Mouse (Mus musculus) forebrain, embryonic 11.5 days (tissue): ENCODE measurements around the gene Bcl2. TPM values are rescaled to one million over a fixed set of nuclear protein-coding genes. Genes with fewer than 3 reads are reported as not detected.
A peak's percentile ranks its signal among the peaks of the same experiment; 100 is the strongest.
"Not testable (repeated sequence)": the region's sequence is repeated elsewhere in the genome, so short reads cannot be mapped to it uniquely, and the experiment has no call there.

Experiments
- ATAC-seq: fragments of 200-750 bp; cut with Nextera tagmentation; replicated peaks from 2 replicates; pipeline ENCODE4 v1.8.0; 2017; ENCODE audit warnings: moderate TSS enrichment; ENCODE audit not compliant: low FRiP score
- DNase-seq: peaks from one replicate; pipeline ENCODE4 v3.0.0-alpha.2; 2017; ENCODE audit warnings: low spot score
- H3K27ac ChIP-seq: fragments of 300-500 bp; sonication (generic); 2 replicates; pipeline ENCODE4 v1.5.1; 2014; ENCODE audit warnings: low read depth, low read length
- H3K27me3 ChIP-seq: fragments of 300-500 bp; sonication (generic); 2 replicates; pipeline ENCODE4 v1.6.1; 2014; ENCODE audit warnings: mild to moderate bottlenecking, low read length, mixed read lengths; ENCODE audit not compliant: control insufficient read depth, insufficient read depth
- H3K36me3 ChIP-seq: fragments of 300-500 bp; sonication (generic); 2 replicates; pipeline ENCODE4 v1.6.1; 2014; ENCODE audit warnings: mild to moderate bottlenecking, low read length, moderate library complexity, mixed read lengths; ENCODE audit not compliant: control insufficient read depth, insufficient read depth
- H3K4me1 ChIP-seq: fragments of 300-500 bp; sonication (generic); replicated peaks from 2 replicates; pipeline ENCODE4 v1.6.1; 2014; ENCODE audit warnings: low read length, mixed read lengths; ENCODE audit not compliant: control insufficient read depth, insufficient read depth
- H3K4me2 ChIP-seq: fragments of 300-500 bp; sonication (generic); 2 replicates; pipeline ENCODE4 v1.6.1; 2014; ENCODE audit warnings: low read depth, mild to moderate bottlenecking, low read length, moderate library complexity, mixed read lengths; ENCODE audit not compliant: severe bottlenecking
- H3K4me3 ChIP-seq: fragments of 300-500 bp; sonication (generic); 2 replicates; pipeline ENCODE4 v1.5.1; 2014; ENCODE audit warnings: low read depth, low read length
- H3K9ac ChIP-seq: fragments of 300-500 bp; sonication (generic); 2 replicates; pipeline ENCODE4 v1.6.1; 2014; ENCODE audit warnings: low read length
- H3K9me3 ChIP-seq: fragments of 300-500 bp; sonication (generic); 2 replicates; pipeline ENCODE4 v1.6.1; 2016; ENCODE audit warnings: low read length, mixed read lengths; ENCODE audit not compliant: control insufficient read depth
- WGBS: fragments of 180-500 bp; shearing (Covaris S2); extraction: QIAGEN DNeasy Blood & Tissue Kit; methylation state at CpG from one replicate; pipeline ENCODE4 v1.1.7; 2014; 5-methylcytosine and 5-hydroxymethylcytosine counted together
- polyA plus RNA-seq: library from polyadenylated mRNA; unstranded; fragments of >200 nt; fragmentation: Nextera tagmentation; extraction: Ambion mirVana; gene quantifications from 2 replicates; pipeline ENCODE4 v1.2.1, GENCODE M21; 2014

Gene Bcl2
- polyA plus RNA-seq, 1 experiment from 2014 or later: 6.9 TPM

DNA sequence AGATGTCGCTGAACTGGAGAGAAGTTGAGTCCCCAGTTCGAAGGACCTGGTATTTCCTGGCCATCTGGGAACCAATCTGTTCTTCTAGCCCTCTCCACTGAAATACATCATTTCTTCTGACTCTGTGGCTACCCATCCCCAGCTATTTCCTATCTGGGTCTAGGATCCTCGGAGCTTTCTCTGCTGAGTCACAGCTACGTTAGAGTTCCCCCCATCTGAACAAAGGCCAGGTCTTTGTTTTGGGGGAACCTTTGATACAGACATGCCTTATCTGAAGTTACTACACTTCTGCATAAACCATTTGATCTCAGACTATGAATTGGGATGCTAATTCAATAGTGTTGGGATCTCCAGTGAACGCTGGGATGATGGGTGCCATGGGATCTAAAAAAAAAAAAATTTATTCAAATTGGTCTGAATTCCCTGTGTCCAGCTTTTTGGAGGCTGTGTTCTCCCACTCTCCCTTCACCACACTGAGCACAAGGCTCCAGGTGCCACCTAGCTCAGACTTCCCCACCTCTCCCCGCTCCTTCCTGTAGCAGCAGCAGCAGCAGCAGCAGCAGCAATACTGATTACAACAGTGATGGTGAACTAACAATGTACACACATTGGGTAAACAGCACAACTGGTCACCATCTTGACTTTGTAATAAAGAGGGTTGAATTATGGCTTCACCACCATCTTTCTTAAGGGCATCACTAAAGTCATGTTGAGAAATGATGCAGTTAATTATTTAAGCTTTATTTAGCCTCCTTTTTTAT is 34.7 kb upstream of the Bcl2 start:
- ATAC-seq: no peak
- WGBS: 90% methylated on average over 6 of the region's 6 CpGs

DNA sequence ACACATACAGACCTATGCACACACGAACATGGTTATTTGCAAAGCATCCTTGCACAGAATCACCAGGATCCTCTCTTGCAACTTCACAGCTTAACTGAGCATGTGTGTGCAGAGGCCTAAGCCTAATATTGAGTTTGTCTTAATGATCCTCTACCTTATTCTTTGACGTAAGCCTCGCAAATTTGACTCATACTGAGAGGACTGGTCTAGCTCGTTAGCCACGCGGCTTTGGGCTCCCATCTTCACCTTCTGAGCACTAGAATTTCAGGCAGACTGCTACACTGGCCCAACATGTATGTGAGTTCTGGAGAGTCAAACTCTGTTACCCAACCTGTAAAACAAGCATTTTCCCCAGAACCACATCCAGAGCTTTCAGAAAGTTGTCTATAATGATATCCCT is 28.9 kb upstream of the Bcl2 start:
- no peaks in the 10 kb centered on the region for H3K9me3 ChIP-seq
- WGBS: 74% methylated on average over 6 of the region's 6 CpGs
- DNase-seq: no peak
- H3K27ac ChIP-seq: no peak overlapping the region
- H3K36me3 ChIP-seq: no peaks in the 10 kb centered on the region
- ATAC-seq: no peak
- no peak overlapping the region for H3K9ac ChIP-seq
- H3K27me3 ChIP-seq: no peaks in the 10 kb centered on the region
- no peak overlapping the region for H3K4me2 ChIP-seq
- H3K4me3 ChIP-seq: no peak overlapping the region
- H3K4me1 ChIP-seq: no peaks in the 10 kb centered on the region

More for the DNA sequence above, 34.7 kb upstream of the Bcl2 start:
- DNase-seq: no peak
- Histone ChIP-seq H3K36me3 (no peaks in the 10 kb centered on the region), H3K9ac (no peak overlapping the region), H3K4me2 (no peak overlapping the region), H3K27me3 (no peaks in the 10 kb centered on the region), H3K4me1 (no peaks in the 10 kb centered on the region), H3K9me3 (no peaks in the 10 kb centered on the region), H3K27ac (no peak overlapping the region), H3K4me3 (no peak overlapping the region)

DNA sequence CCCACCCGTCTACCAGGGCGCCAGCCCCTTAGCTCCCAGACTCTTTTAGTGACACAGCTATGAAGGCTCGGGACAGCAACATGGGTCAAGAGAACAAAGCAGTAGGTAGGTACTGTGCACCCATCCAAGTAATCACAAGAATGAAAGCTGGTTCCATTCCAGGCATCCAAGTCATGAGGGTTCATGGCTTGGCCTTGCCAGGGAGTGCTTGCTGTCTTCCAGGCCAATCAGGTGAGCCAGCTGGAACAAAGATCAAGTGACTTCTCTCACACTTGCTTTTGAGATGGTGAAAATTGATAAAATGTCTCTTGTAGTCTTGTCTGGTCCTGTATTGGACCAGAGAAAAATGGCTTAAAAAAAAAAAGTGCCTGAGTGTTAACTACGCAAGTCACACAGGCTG is 26.7 kb upstream of the Bcl2 start:
- H3K4me3 ChIP-seq: no peak overlapping the region
- H3K27me3 ChIP-seq: no peaks in the 10 kb centered on the region
- H3K27ac ChIP-seq: no peak overlapping the region
- no peaks in the 10 kb centered on the region for H3K4me1 ChIP-seq
- no peak overlapping the region for H3K4me2 ChIP-seq
- H3K36me3 ChIP-seq: no peaks in the 10 kb centered on the region
- WGBS: 91% methylated on average over 4 of the region's 4 CpGs
- DNase-seq (no peak), ATAC-seq (no peak)
- H3K9ac ChIP-seq: no peak overlapping the region
- H3K9me3 ChIP-seq: no peaks in the 10 kb centered on the region

DNA sequence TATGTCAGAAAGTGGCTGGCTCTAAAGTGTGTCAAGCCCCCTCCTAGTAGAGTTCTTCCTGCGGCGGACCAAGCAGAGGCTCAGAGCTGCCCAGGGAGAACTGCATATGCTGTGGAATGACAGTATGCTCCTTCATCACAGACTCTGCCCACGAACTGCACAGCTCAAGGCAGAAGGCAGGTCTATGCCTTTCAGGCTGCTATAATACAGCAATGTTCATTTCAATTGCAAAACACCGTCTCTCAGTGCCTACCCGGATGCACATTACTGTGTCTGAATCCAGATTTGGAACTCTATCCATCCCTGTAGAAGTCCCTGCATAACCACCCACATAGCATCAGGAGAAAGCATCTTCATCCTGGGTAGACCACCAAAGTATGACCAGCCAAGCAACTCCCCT is 25.7 kb upstream of the Bcl2 start:
- H3K4me2 ChIP-seq: no peak overlapping the region
- no peak overlapping the region for H3K9ac ChIP-seq
- H3K27me3 ChIP-seq: no peaks in the 10 kb centered on the region
- H3K27ac ChIP-seq: no peak overlapping the region
- DNase-seq: no peak
- no peaks in the 10 kb centered on the region for H3K9me3 ChIP-seq
- no peak for ATAC-seq
- H3K4me3 ChIP-seq: no peak overlapping the region
- no peaks in the 10 kb centered on the region for H3K4me1 ChIP-seq
- WGBS: 91% methylated on average over 5 of the region's 5 CpGs
- no peaks in the 10 kb centered on the region for H3K36me3 ChIP-seq

DNA sequence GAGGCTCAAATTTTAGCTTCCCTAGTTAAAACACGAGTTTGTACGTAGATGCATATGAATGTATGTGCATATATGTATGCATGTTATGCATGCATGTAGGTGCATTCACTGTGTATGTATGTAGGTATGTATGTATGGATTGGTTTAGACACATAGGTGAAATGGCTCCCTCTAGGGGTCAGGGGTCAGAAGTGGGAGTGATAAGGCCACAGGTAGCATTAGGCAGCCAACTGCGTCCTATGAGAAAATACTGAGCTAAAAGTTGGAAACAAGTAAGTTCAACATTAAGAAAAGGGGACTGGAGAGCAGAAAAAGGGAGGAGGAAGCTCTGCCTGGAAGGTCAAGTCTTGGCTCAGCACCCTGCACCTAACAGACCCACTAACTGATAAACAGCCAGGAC is 24.0 kb upstream of the Bcl2 start:
- H3K4me3 ChIP-seq: no peak overlapping the region
- 90% methylated on average over 3 of the region's 3 CpGs for WGBS
- ATAC-seq: no peak

DNA sequence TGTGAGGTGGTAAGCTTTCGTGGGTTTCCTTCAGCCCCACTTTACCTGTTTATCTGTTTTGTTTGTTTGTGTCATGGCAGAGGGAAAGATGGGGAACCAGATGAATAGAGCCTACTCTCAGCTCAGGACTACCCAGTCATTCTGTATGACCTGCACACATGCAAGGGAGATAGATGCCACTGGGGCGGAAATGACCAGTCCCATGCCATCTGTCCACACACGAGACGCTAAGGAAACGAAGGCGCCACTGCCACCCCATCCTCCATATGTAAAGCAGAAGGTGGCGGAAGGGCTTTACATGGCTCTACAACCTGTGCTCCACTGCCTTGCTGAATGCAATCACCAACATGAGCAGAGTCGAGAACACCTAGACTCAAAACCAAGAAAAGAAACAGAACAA is 22.1 kb upstream of the Bcl2 start:
- H3K36me3 ChIP-seq: no peaks in the 10 kb centered on the region
- ATAC-seq: no peak
- H3K4me3 ChIP-seq: no peak overlapping the region
- no peak overlapping the region for H3K4me2 ChIP-seq
- H3K27me3 ChIP-seq: no peaks in the 10 kb centered on the region
- whole genome bisulfite sequencing: 95% methylated on average over 8 of the region's 8 CpGs
- H3K4me1 ChIP-seq: no peaks in the 10 kb centered on the region
- H3K27ac ChIP-seq: no peak overlapping the region
- no peak overlapping the region for H3K9ac ChIP-seq
- no peak for DNase-seq
- no peaks in the 10 kb centered on the region for H3K9me3 ChIP-seq

More for the DNA sequence above, 24.0 kb upstream of the Bcl2 start:
- Histone ChIP-seq H3K36me3 (no peaks in the 10 kb centered on the region), H3K4me1 (no peaks in the 10 kb centered on the region), H3K27ac (no peak overlapping the region), H3K9ac (no peak overlapping the region), H3K9me3 (no peaks in the 10 kb centered on the region), H3K4me2 (no peak overlapping the region), H3K27me3 (no peaks in the 10 kb centered on the region)
- no peak for DNase-seq

DNA sequence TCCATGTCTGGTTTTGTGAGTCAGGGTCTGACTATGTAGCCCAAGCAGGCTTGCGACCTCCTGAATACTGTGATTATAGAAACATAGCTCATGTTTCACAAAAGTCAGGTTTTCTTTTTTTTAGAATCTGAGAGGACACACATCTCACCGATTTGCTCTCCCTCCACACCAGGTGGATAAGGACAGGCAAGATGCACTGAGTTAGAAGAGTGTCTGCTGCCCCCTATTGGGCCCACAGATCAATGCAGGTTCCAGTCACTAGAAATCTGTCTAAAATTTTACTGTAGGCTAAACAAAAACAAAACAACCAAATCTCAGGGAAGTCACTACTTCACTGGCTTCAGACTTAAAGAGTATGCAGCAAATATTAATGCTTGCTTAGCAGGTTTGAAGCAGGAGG is 21.5 kb upstream of the Bcl2 start:
- DNase-seq (peak; percentile 72), ATAC-seq (no peak)
- Histone ChIP-seq H3K4me3 (no peak overlapping the region), H3K27me3 (no peaks in the 10 kb centered on the region), H3K27ac (no peak overlapping the region), H3K9ac (no peak overlapping the region), H3K36me3 (no peaks in the 10 kb centered on the region), H3K4me2 (no peak overlapping the region), H3K9me3 (no peaks in the 10 kb centered on the region), H3K4me1 (no peaks in the 10 kb centered on the region)
- 61% methylated on average over 2 of the region's 2 CpGs for WGBS

DNA sequence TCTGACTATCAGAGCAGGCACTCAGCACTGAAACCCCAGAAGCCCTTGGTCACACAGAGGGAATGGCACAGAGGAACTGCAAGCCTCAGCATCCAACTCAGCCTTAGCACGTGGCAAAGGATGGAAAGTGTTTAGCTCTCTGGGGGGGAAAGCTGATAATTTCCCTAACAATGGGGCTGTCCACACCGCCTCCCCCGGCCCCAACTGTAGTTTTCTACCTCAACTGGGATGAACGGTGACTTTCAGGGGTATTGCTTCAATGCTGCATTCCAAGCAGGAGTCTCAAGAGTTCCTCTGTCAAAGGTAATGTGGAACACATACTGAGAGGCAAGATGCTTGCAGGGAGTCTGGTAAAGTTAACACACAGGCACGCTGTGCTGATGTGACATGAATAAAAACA is 8.0 kb upstream of the Bcl2 start:
- no peaks in the 10 kb centered on the region; the same call in 1 of the 2 replicates for H3K36me3 ChIP-seq
- no peaks in the 10 kb centered on the region for H3K4me1 ChIP-seq
- DNase-seq (no peak), ATAC-seq (no peak)
- H3K9me3 ChIP-seq: no peaks in the 10 kb centered on the region
- no peak overlapping the region for H3K4me2 ChIP-seq
- H3K9ac ChIP-seq: no peak overlapping the region
- H3K4me3 ChIP-seq: no peak overlapping the region
- H3K27me3 ChIP-seq: no peaks in the 10 kb centered on the region
- no peak overlapping the region for H3K27ac ChIP-seq
- 25% methylated on average over 5 of the region's 5 CpGs for WGBS

DNA sequence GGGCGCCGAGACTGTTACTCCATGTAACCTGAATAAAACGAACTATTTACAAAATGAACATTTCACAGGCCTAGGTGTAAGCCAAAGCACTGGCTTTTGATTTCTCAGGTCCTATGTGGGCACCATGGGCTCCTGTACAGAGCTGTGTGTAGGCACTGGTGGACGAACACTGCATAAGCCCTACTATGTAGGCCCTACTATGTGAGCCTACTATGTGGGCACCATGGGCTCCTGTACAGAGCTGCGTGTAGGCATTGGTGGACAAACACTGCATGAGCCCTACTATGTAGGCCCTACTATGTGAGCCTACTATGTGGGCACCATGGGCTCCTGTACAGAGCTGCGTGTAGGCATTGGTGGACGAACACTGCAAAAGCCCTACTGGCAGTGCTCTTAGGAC is 3.7 kb upstream of the Bcl2 start:
- not testable (repeated sequence) for H3K4me3 ChIP-seq, DNase-seq, H3K9ac ChIP-seq, H3K27ac ChIP-seq, H3K27me3 ChIP-seq, ATAC-seq, H3K9me3 ChIP-seq, H3K36me3 ChIP-seq, H3K4me2 ChIP-seq, H3K4me1 ChIP-seq
- WGBS: 72% methylated on average over 7 of the region's 7 CpGs
